Comparison of ENCODE assay signal across 10 mouse cellular contexts in the genomic region with DNA sequence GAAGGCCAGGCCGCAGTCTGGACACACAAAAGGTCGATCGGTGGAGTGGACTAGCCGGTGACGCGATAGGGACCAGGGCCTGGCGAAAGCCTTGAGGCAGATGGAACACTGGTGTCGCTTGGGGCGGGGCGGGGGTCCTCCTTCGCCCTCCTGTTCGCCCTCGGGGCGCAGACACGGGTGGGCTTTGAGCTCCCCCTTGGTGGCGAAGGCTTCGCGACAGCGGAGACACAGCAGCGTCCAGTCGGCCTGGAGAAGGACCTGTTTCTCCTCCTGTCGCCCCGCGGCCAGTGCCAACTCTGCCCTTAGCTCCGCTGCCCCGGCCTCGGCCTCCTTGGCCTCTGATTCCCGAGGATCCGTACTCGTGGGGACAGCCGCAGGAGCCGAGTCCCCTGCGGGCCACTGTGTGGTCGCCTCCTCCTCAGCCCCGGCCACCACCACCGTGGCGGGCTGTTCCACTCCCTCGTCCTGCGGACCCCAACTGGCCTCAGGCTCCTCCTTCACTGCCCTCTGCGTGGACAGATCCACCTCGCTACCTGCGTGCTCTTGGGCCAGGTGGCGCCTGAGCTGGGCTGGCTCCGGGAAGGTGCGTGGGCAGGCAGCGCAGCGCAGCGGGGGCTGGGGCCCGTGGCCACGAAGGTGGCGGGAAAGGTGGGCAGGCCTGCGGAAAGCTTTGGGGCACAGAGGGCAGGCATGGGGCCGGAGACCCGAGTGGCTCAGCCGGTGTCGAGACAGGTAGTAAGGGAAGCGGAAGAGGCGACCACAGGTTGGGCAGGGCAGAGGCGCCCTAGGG. TPM values are rescaled to one million over a fixed set of nuclear protein-coding genes. Genes with fewer than 3 reads are reported as not detected.
DNase-seq lines count a peak whose midpoint lies in the region; ATAC-seq and TF ChIP-seq lines count a peak whose summit lies in the region.
"Had no signal": no experiment of that assay in that cellular context is flagged by ENCODE, and none has a peak within 500 bp of the region (broad histone marks: within the 10 kb centered on the region; RNA-seq: fewer than 3 reads in every experiment).

No protein-coding gene starts in this region.

- H3K27me3 ChIP-seq in lung, embryonic 14.5 days (ENCODE audit: insufficient read depth, low read length), result 0 out of 2 replicates have a peak, but pooled peaks cover 3% of the 10 kb centered on the region
- peaks cover 23% of the 10 kb centered on the region for H3K27me3 ChIP-seq in hindbrain, embryonic 12.5 days
- H3K27me3 ChIP-seq in neural tube, embryonic 12.5 days (replicated peaks), result peaks cover 22% of the 10 kb centered on the region

- no peak for TF ChIP-seq CTCF in lung, embryonic 14.5 days (IDR thresholded peaks at IDR 0.05; ENCODE audit: low read depth)
- TF ChIP-seq CTCF in layer of hippocampus, adult 2 months (conservative IDR thresholded peaks at IDR 0.05), result no peak

- H3K27ac ChIP-seq in lung, embryonic 14.5 days (ENCODE audit: low read depth), result no peak overlapping the region
- no peak overlapping the region for H3K27ac ChIP-seq in hindbrain, embryonic 12.5 days
- no peak overlapping the region for H3K27ac ChIP-seq in neural tube, embryonic 12.5 days
- no peak overlapping the region for H3K27ac ChIP-seq in layer of hippocampus, adult 2 months

- 53% methylated on average over 59 of the region's 59 CpGs for WGBS in lung, embryonic 14.5 days
- 48% methylated on average over 58 of the region's 59 CpGs for WGBS in hindbrain, embryonic 12.5 days
- WGBS in neural tube, embryonic 12.5 days, result 49% methylated on average over 59 of the region's 59 CpGs

- peak overlapping the region; percentile 67 for H3K4me3 ChIP-seq in lung, embryonic 14.5 days (ENCODE audit: low read depth, low read length)
- peak overlapping the region; percentile 77 for H3K4me3 ChIP-seq in hindbrain, embryonic 12.5 days
- peak overlapping the region; percentile 65 for H3K4me3 ChIP-seq in neural tube, embryonic 12.5 days
- H3K4me3 ChIP-seq in layer of hippocampus, adult 2 months, result no peak overlapping the region; the same call in 1 of the 2 replicates

- no peak for ATAC-seq in lung, embryonic 14.5 days (ENCODE audit: insufficient read depth)
- no peak for ATAC-seq in hindbrain, embryonic 12.5 days (ENCODE audit: low FRiP score)
- ATAC-seq in neural tube, embryonic 12.5 days (ENCODE audit: low FRiP score, low read depth), result no peak

- peaks cover 24% of the 10 kb centered on the region for H3K36me3 ChIP-seq in lung, embryonic 14.5 days (ENCODE audit: insufficient read depth)
- H3K36me3 ChIP-seq in hindbrain, embryonic 12.5 days, result peaks cover 37% of the 10 kb centered on the region
- H3K36me3 ChIP-seq in neural tube, embryonic 12.5 days, result peaks cover 35% of the 10 kb centered on the region

- H3K9ac ChIP-seq in lung, embryonic 14.5 days, result no peak overlapping the region
- H3K9ac ChIP-seq in hindbrain, embryonic 12.5 days, result peak overlapping the region; percentile 95
- peak overlapping the region; percentile 83 for H3K9ac ChIP-seq in neural tube, embryonic 12.5 days

- H3K4me1 ChIP-seq in lung, embryonic 14.5 days (ENCODE audit: insufficient read depth), result peaks cover 9% of the 10 kb centered on the region; the same call in 1 of the 2 replicates
- H3K4me1 ChIP-seq in hindbrain, embryonic 12.5 days, result peaks cover 33% of the 10 kb centered on the region
- H3K4me1 ChIP-seq in neural tube, embryonic 12.5 days, result peaks cover 33% of the 10 kb centered on the region

- H3K9me3 ChIP-seq in lung, embryonic 14.5 days (ENCODE audit: low read depth, low read length), result peaks cover 6% of the 10 kb centered on the region; the same call in 1 of the 2 replicates
- H3K9me3 ChIP-seq in hindbrain, embryonic 12.5 days (replicated peaks), result peaks cover 4% of the 10 kb centered on the region; the same call in 1 of the 2 replicates
- 0 out of 2 replicates have a peak, but pooled peaks cover 15% of the 10 kb centered on the region for H3K9me3 ChIP-seq in neural tube, embryonic 12.5 days

- peak overlapping the region; percentile 66; the same call in 1 of the 2 replicates for H3K4me2 ChIP-seq in lung, embryonic 14.5 days
- H3K4me2 ChIP-seq in hindbrain, embryonic 12.5 days (replicated peaks), result peak overlapping the region; percentile 89
- peak overlapping the region; percentile 89 for H3K4me2 ChIP-seq in neural tube, embryonic 12.5 days (replicated peaks)

- peak; percentile 65 for DNase-seq in cerebellum, adult 11-12 months
- no peak for DNase-seq in cerebellum, adult 9-10 months
- no peak for DNase-seq in lung, embryonic 14.5 days
- DNase-seq in lung, postnatal 36 days, result no peak
- DNase-seq in left cerebral cortex, adult 11 months (ENCODE audit: low spot score), result no peak
- DNase-seq in layer of hippocampus, adult 2 months (ENCODE audit: low spot score in 2 of 2), result no peak
- DNase-seq: kidney, postnatal 14 days had no signal

RNA-seq across cellular contexts. Expression of gene Zfp579, which starts 1.8 kb away (rescaled TPM):
- 35.1 and 35.9 TPM in 2 replicates for polyA plus RNA-seq in lung, embryonic 14.5 days (2014; fragmentation: Nextera tagmentation; extraction: Ambion mirVana)
- polyA plus RNA-seq in hindbrain, embryonic 12.5 days (2016; fragmentation: Nextera tagmentation; extraction: Ambion mirVana), result 57.8 and 61.4 TPM in 2 replicates
- polyA plus RNA-seq in neural tube, embryonic 12.5 days (2016; fragmentation: Nextera tagmentation; extraction: Ambion mirVana), result 52.4 and 57.5 TPM in 2 replicates
- 10 to 100 TPM; 29.7 to 35.6 TPM for total RNA-seq in layer of hippocampus, adult 2 months (2021)

RNA-seq across cellular contexts. Expression of gene Zfp524, which starts 20.0 kb away (rescaled TPM):
- 13.6 and 13.8 TPM in 2 replicates for polyA plus RNA-seq in lung, embryonic 14.5 days (2014; fragmentation: Nextera tagmentation; extraction: Ambion mirVana)
- polyA plus RNA-seq in hindbrain, embryonic 12.5 days (2016; fragmentation: Nextera tagmentation; extraction: Ambion mirVana), result 8.5 and 9.1 TPM in 2 replicates
- 8.2 and 8.7 TPM in 2 replicates for polyA plus RNA-seq in neural tube, embryonic 12.5 days (2016; fragmentation: Nextera tagmentation; extraction: Ambion mirVana)
- total RNA-seq in layer of hippocampus, adult 2 months (2021), result 1 to 10 TPM; 7.0 to 8.1 TPM

RNA-seq across cellular contexts. Expression of gene Fiz1, which starts 20.3 kb away (rescaled TPM):
- polyA plus RNA-seq in lung, embryonic 14.5 days (2014; fragmentation: Nextera tagmentation; extraction: Ambion mirVana), result 41.9 and 46.4 TPM in 2 replicates
- polyA plus RNA-seq in hindbrain, embryonic 12.5 days (2016; fragmentation: Nextera tagmentation; extraction: Ambion mirVana), result 59.6 and 60.1 TPM in 2 replicates
- polyA plus RNA-seq in neural tube, embryonic 12.5 days (2016; fragmentation: Nextera tagmentation; extraction: Ambion mirVana), result 62.0 and 63.3 TPM in 2 replicates
- 10 to 100 TPM; 25.8 TPM for total RNA-seq in layer of hippocampus, adult 2 months (2021)

RNA-seq across cellular contexts. Expression of gene Gm44973, which starts 21.1 kb away (rescaled TPM):
- 0.74 TPM in 1 of 2 replicates, not detected in the other for polyA plus RNA-seq in lung, embryonic 14.5 days (2014; fragmentation: Nextera tagmentation; extraction: Ambion mirVana)
- 0.32 TPM in 1 of 2 replicates, not detected in the other for polyA plus RNA-seq in hindbrain, embryonic 12.5 days (2016; fragmentation: Nextera tagmentation; extraction: Ambion mirVana)
- 0.26 TPM in 1 of 2 replicates, not detected in the other for polyA plus RNA-seq in neural tube, embryonic 12.5 days (2016; fragmentation: Nextera tagmentation; extraction: Ambion mirVana)
- not detected for total RNA-seq in layer of hippocampus, adult 2 months (2021)

RNA-seq across cellular contexts. Expression of gene Sbk3, which starts 23.2 kb away (rescaled TPM):
- 0.76 and 0.87 TPM in 2 replicates for polyA plus RNA-seq in lung, embryonic 14.5 days (2014; fragmentation: Nextera tagmentation; extraction: Ambion mirVana)
- 0.19 and 0.23 TPM in 2 replicates for polyA plus RNA-seq in hindbrain, embryonic 12.5 days (2016; fragmentation: Nextera tagmentation; extraction: Ambion mirVana)
- 0.11 TPM in 2 replicates for polyA plus RNA-seq in neural tube, embryonic 12.5 days (2016; fragmentation: Nextera tagmentation; extraction: Ambion mirVana)
- 1 to 10 TPM in 1 of 2 experiments, under 1 TPM in 1; 0.71 to 1.0 TPM for total RNA-seq in layer of hippocampus, adult 2 months (2021)
- polyA plus RNA-seq: small intestine, adult 2 months had no signal
